Mouse (Mus musculus) stomach, postnatal 0 days (tissue): ENCODE measurements around the gene Il31ra.

Experiments used
- CTCF ChIP-seq: IDR thresholded peaks from 2 replicates; pipeline ENCODE4 v1.5.1; 2016; ENCODE audit warnings: antibody characterized with exemption, low read depth, mild to moderate bottlenecking, moderate library complexity
- EP300 ChIP-seq: optimal IDR thresholded peaks from 2 replicates; pipeline ENCODE3; 2016; ENCODE audit warnings: antibody characterized with exemption

- TF ChIP-seq CTCF (no peak), EP300 (no peak)
Measured at GRCm38 (mm10) chr13:112584556-112585237, 9.5 kb downstream of the Il31ra start.
